Mouse (Mus musculus) liver, postnatal 0 days (tissue): ENCODE results near the gene Prmt6. TPM values are rescaled to one million over a fixed set of nuclear protein-coding genes. Genes with fewer than 3 reads are reported as not detected.

Experiments used
- ATAC-seq: fragments of 200-750 bp; cut with Nextera tagmentation; 2 replicates; pipeline ENCODE4 v1.8.0; 2017; ENCODE audit warnings: mild to moderate bottlenecking, moderate library complexity
- DNase-seq: peaks from one replicate; pipeline ENCODE4 v3.0.0-alpha.2; 2016
- H3K27ac ChIP-seq: fragments of 300-500 bp; sonication (generic); 2 replicates; pipeline ENCODE4 v1.5.1; 2014; ENCODE audit warnings: antibody characterized with exemption, moderate library complexity, mild to moderate bottlenecking, low read depth
- H3K27me3 ChIP-seq: fragments of 300-500 bp; sonication (generic); 2 replicates; pipeline ENCODE4 v1.6.1; 2014; ENCODE audit warnings: low read length, control low read depth, mixed read lengths; ENCODE audit not compliant: insufficient read depth
- H3K36me3 ChIP-seq: fragments of 300-500 bp; sonication (generic); replicated peaks from 2 replicates; pipeline ENCODE4 v1.6.1; 2014; ENCODE audit warnings: mild to moderate bottlenecking, control low read depth, low read length, moderate library complexity, mixed read lengths; ENCODE audit not compliant: insufficient read depth
- H3K4me1 ChIP-seq: fragments of 300-500 bp; sonication (generic); 2 replicates; pipeline ENCODE4 v1.6.1; 2014; ENCODE audit warnings: antibody characterized with exemption, mild to moderate bottlenecking, control low read depth; ENCODE audit not compliant: insufficient read depth
- H3K4me2 ChIP-seq: fragments of 300-500 bp; sonication (generic); 2 replicates; pipeline ENCODE4 v1.6.1; 2014; ENCODE audit warnings: low read depth, mild to moderate bottlenecking, low read length, moderate library complexity, mixed read lengths
- H3K4me3 ChIP-seq: fragments of 300-500 bp; sonication (generic); 2 replicates; pipeline ENCODE4 v1.5.1; 2014; ENCODE audit warnings: low read depth, low read length
- H3K9ac ChIP-seq: fragments of 300-500 bp; sonication (generic); replicated peaks from 2 replicates; pipeline ENCODE4 v1.6.1; 2014; ENCODE audit warnings: mild to moderate bottlenecking, moderate library complexity
- H3K9me3 ChIP-seq: fragments of 300-500 bp; sonication (generic); 2 replicates; pipeline ENCODE4 v1.6.1; 2016; ENCODE audit warnings: mild to moderate bottlenecking, control low read depth, low read length, mixed read lengths
- CTCF ChIP-seq: sonication (generic); IDR thresholded peaks from 2 replicates; pipeline ENCODE4 v1.5.1; 2016; ENCODE audit warnings: antibody characterized with exemption, low read depth
- EP300 ChIP-seq: IDR thresholded peaks from 2 replicates; pipeline ENCODE4 v1.6.1; 2016; ENCODE audit warnings: antibody characterized with exemption, low read depth, mild to moderate bottlenecking
- WGBS: fragments of 180-500 bp; shearing (Covaris S2); extraction: QIAGEN DNeasy Blood & Tissue Kit; methylation state at CpG from one replicate; pipeline ENCODE4 v1.1.7; 2014; ENCODE audit not compliant: insufficient replicate concordance; 5-methylcytosine and 5-hydroxymethylcytosine counted together
- polyA plus RNA-seq: library from polyadenylated mRNA; unstranded; fragments of >200 nt; fragmentation: Nextera tagmentation; extraction: Ambion mirVana; gene quantifications from 2 replicates; pipeline ENCODE4 v1.2.1, GENCODE M21; 2015

Prmt6 gene
- polyA plus RNA-seq, 1 experiment from 2014 or later, result 6.3 TPM

DNA sequence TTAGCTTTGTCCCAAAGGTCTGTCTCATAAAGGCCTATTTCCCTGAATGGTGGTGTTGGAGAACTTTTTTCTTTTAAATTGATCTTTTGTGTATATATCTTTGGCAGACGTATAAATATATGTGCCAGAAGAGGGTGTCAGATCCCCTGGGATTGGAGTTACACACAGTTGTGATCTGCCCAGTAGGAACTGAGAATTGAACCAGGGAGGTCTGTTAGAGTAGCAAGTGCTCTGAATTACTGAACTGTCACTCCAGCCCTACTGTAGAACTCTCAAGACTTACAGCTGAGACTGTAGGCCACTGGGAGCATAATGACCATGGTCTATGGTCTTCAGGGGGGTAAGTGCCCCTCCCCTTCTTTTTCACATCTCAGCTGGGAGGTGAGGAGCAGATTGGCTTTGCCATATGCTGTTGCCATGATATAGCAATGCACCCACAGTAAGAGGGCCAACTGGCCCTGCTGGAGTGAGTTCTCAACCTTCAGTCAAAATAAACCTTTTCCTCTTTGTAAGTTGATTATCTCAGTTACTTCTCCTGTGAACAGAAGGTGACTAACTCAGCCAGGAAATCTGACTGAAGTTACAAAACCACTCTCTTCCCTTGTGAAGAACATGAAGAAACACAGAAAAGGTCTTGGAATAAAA lies 13.9 kb downstream of the Prmt6 start:
- no peak for ATAC-seq
- Histone ChIP-seq H3K9ac (no peak overlapping the region), H3K4me2 (no peak overlapping the region), H3K4me1 (no peaks in the 10 kb centered on the region), H3K36me3 (no peaks in the 10 kb centered on the region), H3K9me3 (no peaks in the 10 kb centered on the region), H3K27me3 (no peaks in the 10 kb centered on the region), H3K4me3 (no peak overlapping the region), H3K27ac (no peak overlapping the region)
- DNase-seq, result no peak
- TF ChIP-seq CTCF, result no peak
- TF ChIP-seq EP300, result no peak
- WGBS, result 71% methylated on average over 1 of the region's 1 CpGs

Other genes with a start within 250 kb of the Prmt6 start
- gene Ntng1, start 107.0 kb downstream of the Prmt6 start, polyA plus RNA-seq, result not detected in 2 replicates